Mouse (Mus musculus) liver, adult 2 months (tissue): ENCODE results near the gene R3hdm1. TPM values are rescaled to one million over a fixed set of nuclear protein-coding genes. Genes with fewer than 3 reads are reported as not detected.

ENCODE experiments used
- DNase-seq: peaks from one replicate; pipeline ENCODE4 v3.0.0-alpha.2; 2011; ENCODE audit warnings: low read depth, low spot score; ENCODE audit errors: extremely low read depth
- H3K27ac ChIP-seq: fragments of 200-500 bp; replicated peaks from 2 replicates; pipeline ENCODE4 v1.5.1; 2012; ENCODE audit warnings: low read depth, mild to moderate bottlenecking, control low read depth, inconsistent platforms, low read length; ENCODE audit not compliant: insufficient read depth
- H3K27me3 ChIP-seq: fragments of 200-500 bp; 2 replicates; pipeline ENCODE4 v1.6.1; 2012; ENCODE audit warnings: mild to moderate bottlenecking, moderate library complexity, low read length, inconsistent platforms; ENCODE audit not compliant: control insufficient read depth, insufficient read depth
- H3K36me3 ChIP-seq: fragments of 200-500 bp; 2 replicates; pipeline ENCODE4 v1.6.1; 2012; ENCODE audit warnings: low read length, inconsistent platforms; ENCODE audit not compliant: control insufficient read depth, insufficient read depth
- H3K4me1 ChIP-seq: fragments of 200-500 bp; 2 replicates; pipeline ENCODE4 v1.6.1; 2011; ENCODE audit warnings: low read length; ENCODE audit not compliant: control insufficient read depth, insufficient read depth
- H3K4me3 ChIP-seq: fragments of 200-500 bp; 2 replicates; pipeline ENCODE4 v1.5.1; 2011; ENCODE audit warnings: low read depth, mild to moderate bottlenecking, control low read depth, low read length, moderate library complexity; ENCODE audit not compliant: insufficient read depth
- H3K79me2 ChIP-seq: fragments of 200-500 bp; 2 replicates; pipeline ENCODE4 v1.6.1; 2012; ENCODE audit warnings: inconsistent platforms, mild to moderate bottlenecking, low read length, moderate library complexity; ENCODE audit not compliant: control insufficient read depth, insufficient read depth
- H3K9ac ChIP-seq: fragments of 200-500 bp; 2 replicates; pipeline ENCODE4 v1.6.1; 2012; ENCODE audit warnings: low read depth, mild to moderate bottlenecking, control low read depth, inconsistent platforms, low read length
- CTCF ChIP-seq: fragments of 200-500 bp; IDR thresholded peaks from 2 replicates; pipeline ENCODE4 v1.5.1; 2011; ENCODE audit warnings: low read depth, low read length, control low read depth
- POLR2A ChIP-seq: fragments of 200-500 bp; IDR thresholded peaks from 2 replicates; pipeline ENCODE4 v1.6.1; 2011; ENCODE audit warnings: low read length, control low read depth; ENCODE audit not compliant: insufficient read depth; ENCODE audit errors: extremely low read depth
- WGBS: fragments of 180-500 bp; shearing (Covaris S2); methylation state at CpG from one replicate; pipeline ENCODE4 v1.1.7; 2018; 5-methylcytosine and 5-hydroxymethylcytosine counted together
- polyA plus RNA-seq: library from polyadenylated mRNA; depleted of rRNA; stranded (reverse); fragments of >200 nt; gene quantifications from 2 replicates; pipeline ENCODE4 v1.2.3, GENCODE M21; 2012
- total RNA-seq: library from RNA; depleted of rRNA; stranded (reverse); fragments of >200 nt; gene quantifications from 2 replicates; pipeline ENCODE4 v1.2.3, GENCODE M21; 2014

The R3hdm1 gene
- total and polyA plus RNA-seq, 2 experiments, result 13.1 to 16.8 TPM

DNA sequence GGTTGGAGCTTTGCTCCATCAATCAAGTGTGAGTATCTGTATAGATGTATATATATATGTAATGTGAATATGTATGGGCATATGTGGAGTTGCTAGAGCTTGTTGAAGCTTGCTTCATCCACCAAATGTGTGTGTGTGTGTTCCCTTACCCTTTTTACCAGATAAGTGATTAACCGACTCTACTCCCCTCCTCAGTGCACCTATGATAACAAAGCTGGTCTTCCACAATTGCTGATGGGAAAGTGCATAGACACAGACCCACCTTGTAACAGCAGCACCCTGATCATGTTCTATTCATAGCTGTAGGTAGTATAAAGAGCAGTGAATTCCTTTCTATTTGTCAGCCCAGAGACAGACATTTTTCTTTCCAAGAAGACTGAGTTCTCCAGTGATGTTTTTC, 40.9 kb upstream of the R3hdm1 start:
- Histone ChIP-seq H3K36me3 (no peaks in the 10 kb centered on the region), H3K4me1 (no peaks in the 10 kb centered on the region), H3K9ac (no peak overlapping the region), H3K27ac (no peak overlapping the region), H3K4me3 (no peak overlapping the region), H3K79me2 (no peaks in the 10 kb centered on the region), H3K27me3 (no peaks in the 10 kb centered on the region)
- TF ChIP-seq POLR2A (no peak), CTCF (no peak)
- 95% methylated on average over 1 of the region's 1 CpGs for WGBS
- no peak for DNase-seq

DNA sequence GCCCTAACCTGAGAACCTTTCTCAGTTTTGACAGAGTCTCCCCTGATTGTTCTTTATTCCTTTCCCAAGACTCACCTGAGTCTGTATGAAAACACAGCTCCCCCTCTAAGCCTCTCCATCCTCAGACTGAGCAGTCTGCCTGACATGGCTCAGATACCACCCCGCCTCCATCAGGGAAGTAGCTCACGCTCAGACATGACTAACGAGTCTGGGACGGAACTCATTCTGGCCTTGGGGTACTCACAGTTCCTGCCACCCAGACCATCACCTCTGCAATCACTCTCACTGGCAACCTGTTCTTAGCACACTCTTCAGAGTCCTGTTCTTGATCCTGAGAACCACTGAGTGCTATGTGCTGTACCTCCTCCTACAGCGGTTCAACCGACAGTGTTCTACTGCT, 38.4 kb upstream of the R3hdm1 start:
- no peak overlapping the region for H3K27ac ChIP-seq
- TF ChIP-seq POLR2A (no peak), CTCF (no peak)
- H3K4me3 ChIP-seq, result no peak overlapping the region
- no peak overlapping the region for H3K9ac ChIP-seq
- H3K36me3 ChIP-seq, result no peaks in the 10 kb centered on the region
- H3K79me2 ChIP-seq, result no peaks in the 10 kb centered on the region
- DNase-seq, result no peak
- WGBS, result 93% methylated on average over 6 of the region's 6 CpGs
- peaks cover 1% of the 10 kb centered on the region; the same call in 1 of the 2 replicates for H3K4me1 ChIP-seq
- H3K27me3 ChIP-seq, result no peaks in the 10 kb centered on the region

DNA sequence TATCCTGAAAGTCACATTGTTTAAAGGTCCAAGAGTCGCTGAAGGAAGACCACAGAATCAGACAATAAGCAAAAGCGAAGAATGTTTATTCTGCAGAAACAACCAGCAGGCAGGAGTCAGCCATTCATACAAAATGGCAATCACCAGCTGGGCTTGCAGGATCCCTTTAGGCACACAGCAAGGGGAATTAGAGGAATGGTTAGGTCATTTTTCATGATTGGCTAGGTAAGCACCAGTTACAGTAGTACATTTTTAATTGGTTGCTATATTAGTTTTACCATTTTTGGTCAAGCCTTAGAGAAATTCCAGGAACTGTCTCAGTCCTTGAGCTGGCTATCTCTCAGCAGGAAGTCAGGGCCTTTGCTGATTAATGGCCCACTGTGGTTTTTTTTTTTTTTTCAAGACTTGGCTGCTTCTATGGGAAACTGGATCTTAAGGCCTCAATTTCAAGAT, 34.1 kb upstream of the R3hdm1 start:
- no peaks in the 10 kb centered on the region for H3K79me2 ChIP-seq
- no peak overlapping the region for H3K9ac ChIP-seq
- no peaks in the 10 kb centered on the region for H3K27me3 ChIP-seq
- H3K4me1 ChIP-seq, result peaks cover 3% of the 10 kb centered on the region; the same call in 1 of the 2 replicates
- peak overlapping the region; percentile 55; the same call in 1 of the 2 replicates for H3K27ac ChIP-seq
- no peak overlapping the region for H3K4me3 ChIP-seq
- TF ChIP-seq CTCF (no peak), POLR2A (no peak)
- H3K36me3 ChIP-seq, result no peaks in the 10 kb centered on the region
- DNase-seq, result no peak
- WGBS, result 86% methylated on average over 2 of the region's 2 CpGs

DNA sequence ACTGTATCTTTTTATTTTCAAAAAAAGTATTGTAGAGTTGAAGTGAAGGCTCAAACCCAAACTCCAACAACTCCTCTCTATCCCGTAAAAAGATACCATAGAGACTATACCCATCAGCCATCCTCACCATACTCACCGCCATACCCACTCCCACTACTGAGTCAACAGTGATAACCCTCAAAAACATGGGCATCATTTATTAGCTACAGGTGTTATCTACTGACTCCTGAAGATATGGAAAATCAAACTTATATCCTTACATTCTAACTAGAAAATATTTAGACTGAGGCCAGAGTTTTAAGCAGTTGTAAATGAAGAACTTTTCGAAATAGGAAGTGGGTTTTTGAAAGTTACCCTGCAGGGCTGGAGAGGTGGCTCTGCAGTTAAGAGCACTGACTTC, 33.1 kb upstream of the R3hdm1 start:
- 97% methylated on average over 3 of the region's 3 CpGs for WGBS
- no peak overlapping the region for H3K27ac ChIP-seq
- no peaks in the 10 kb centered on the region for H3K27me3 ChIP-seq
- no peak overlapping the region for H3K9ac ChIP-seq
- no peak overlapping the region for H3K4me3 ChIP-seq
- no peaks in the 10 kb centered on the region for H3K36me3 ChIP-seq
- H3K79me2 ChIP-seq, result no peaks in the 10 kb centered on the region
- H3K4me1 ChIP-seq, result peaks cover 8% of the 10 kb centered on the region; the same call in 1 of the 2 replicates
- TF ChIP-seq CTCF (no peak), POLR2A (no peak)
- no peak for DNase-seq

DNA sequence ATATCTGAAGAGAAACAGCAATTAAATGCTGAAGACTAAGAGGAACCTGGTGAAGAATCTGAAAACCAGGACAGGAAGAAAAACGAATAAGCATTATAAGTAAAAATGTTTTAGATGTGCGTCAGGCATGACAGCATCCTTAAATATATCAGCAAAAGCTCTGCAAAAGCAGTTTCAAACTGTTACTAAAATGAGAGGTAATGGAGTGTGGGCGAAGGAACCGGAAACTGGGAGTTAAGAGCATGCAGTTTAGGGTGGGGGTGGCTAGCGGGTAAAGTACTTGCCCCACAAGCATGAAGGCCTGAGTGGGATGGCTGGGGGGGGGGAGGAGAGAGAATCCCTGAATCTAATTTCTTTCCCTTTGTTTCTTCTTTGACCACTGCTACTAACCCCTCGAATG, 30.1 kb upstream of the R3hdm1 start:
- TF ChIP-seq POLR2A (no peak), CTCF (no peak)
- 95% methylated on average over 6 of the region's 6 CpGs for WGBS

DNA sequence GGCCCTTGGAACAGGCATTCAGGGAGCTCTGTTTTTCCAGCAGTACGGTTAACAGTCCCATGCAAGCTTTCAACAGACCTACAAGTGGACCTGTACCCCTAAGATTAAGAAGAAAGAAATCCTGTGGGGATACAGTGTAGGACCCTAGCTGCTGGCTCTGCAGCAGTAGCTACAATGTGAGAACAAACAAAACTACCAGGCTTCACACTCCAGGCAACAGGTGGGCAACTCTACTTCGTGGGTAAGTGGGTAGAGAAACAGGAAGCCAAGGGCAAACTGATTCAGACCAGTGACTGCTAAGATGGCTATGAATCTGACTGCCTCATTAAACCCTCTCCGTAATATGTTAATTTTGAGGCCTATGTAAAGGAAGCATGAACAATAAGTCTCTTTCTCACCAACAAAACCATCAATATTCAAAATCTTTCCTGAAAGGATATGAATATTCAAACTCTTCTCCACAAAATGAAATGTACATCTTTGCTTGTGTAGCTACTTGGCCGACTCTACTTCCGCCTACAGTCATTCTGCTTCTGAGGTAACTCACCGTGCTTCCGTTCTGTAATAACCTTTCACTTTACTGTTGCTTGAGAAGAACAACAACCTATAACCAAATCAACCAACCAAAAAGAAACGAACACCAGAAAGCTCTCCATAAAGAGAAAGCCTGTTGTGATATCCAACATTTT, 26.2 kb upstream of the R3hdm1 start:
- Histone ChIP-seq H3K4me1 (peaks cover 19% of the 10 kb centered on the region), H3K27me3 (no peaks in the 10 kb centered on the region), H3K79me2 (no peaks in the 10 kb centered on the region; the same call in 1 of the 2 replicates), H3K9ac (no peak overlapping the region), H3K4me3 (no peak overlapping the region), H3K36me3 (no peaks in the 10 kb centered on the region), H3K27ac (no peak overlapping the region)
- TF ChIP-seq POLR2A (no peak), CTCF (no peak)
- WGBS, result 92% methylated on average over 8 of the region's 8 CpGs
- DNase-seq, result no peak

More for the DNA sequence above, 30.1 kb upstream of the R3hdm1 start:
- H3K27me3 ChIP-seq, result no peaks in the 10 kb centered on the region
- no peak overlapping the region for H3K27ac ChIP-seq
- no peak overlapping the region for H3K9ac ChIP-seq
- no peak for DNase-seq
- H3K36me3 ChIP-seq, result no peaks in the 10 kb centered on the region
- H3K4me1 ChIP-seq, result peaks cover 8% of the 10 kb centered on the region; the same call in 1 of the 2 replicates
- H3K79me2 ChIP-seq, result no peaks in the 10 kb centered on the region; the same call in 1 of the 2 replicates
- no peak overlapping the region for H3K4me3 ChIP-seq
